Mouse (Mus musculus) layer of hippocampus, adult 6 months (tissue): ENCODE results near the gene Snx22. TPM values are rescaled to one million over a fixed set of nuclear protein-coding genes. Genes with fewer than 3 reads are reported as not detected.

Source experiments
- long read RNA-seq, 2 experiments: library from polyadenylated mRNA; unstranded; transcript quantifications; one replicate each; pipeline ENCODE4 v2.0.0; 2019 to 2020
- polyA plus RNA-seq: library from polyadenylated mRNA; unstranded; fragments of <200 nt; fragmentation: Nextera tagmentation; gene quantifications from 2 replicates; pipeline ENCODE4 v1.2.3, GENCODE M21; 2021

Gene Snx22
- polyA plus RNA-seq = 4.4 and 5.8 TPM in 2 replicates
- long read RNA-seq, experiment 1, transcript Snx22-201 (7 exons, 2,543 nt) = major isoform, 6 of 14 reads
- long read RNA-seq, experiment 1, partial matches to known transcripts = 0 of 14 reads
- long read RNA-seq, experiment 1, other reads (novel, unspliced or antisense) = 8 of 14 reads
- long read RNA-seq, experiment 2, transcript Snx22-201 (7 exons, 2,543 nt) = major isoform, 34 of 63 reads
- long read RNA-seq, experiment 2, partial matches to known transcripts = 5 of 63 reads
- long read RNA-seq, experiment 2, other reads (novel, unspliced or antisense) = 24 of 63 reads

DNA sequence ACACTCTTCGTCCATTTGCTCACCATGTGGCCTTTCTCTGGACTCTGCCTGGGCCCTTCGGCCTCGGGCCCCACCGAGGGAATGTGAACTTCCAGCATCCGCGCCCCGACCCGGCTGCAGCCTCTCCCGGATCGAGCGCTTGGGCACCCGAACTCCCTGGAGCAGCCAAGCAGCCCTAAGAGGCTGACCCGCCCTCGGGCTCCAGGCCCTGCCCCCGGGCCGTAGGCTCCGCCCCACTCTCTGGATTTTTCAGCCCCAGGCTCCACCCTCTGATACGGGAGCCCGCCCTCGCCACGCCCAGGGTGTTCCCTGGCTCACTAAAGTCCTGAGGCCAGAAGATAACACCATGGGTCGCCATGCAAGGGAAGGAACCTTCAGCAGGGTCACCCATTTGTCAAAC is at the start of gene Snx22:
TSS of gene Snx22 (minus strand) at position 137 of the 400 bp plus-strand sequence.

DNA sequence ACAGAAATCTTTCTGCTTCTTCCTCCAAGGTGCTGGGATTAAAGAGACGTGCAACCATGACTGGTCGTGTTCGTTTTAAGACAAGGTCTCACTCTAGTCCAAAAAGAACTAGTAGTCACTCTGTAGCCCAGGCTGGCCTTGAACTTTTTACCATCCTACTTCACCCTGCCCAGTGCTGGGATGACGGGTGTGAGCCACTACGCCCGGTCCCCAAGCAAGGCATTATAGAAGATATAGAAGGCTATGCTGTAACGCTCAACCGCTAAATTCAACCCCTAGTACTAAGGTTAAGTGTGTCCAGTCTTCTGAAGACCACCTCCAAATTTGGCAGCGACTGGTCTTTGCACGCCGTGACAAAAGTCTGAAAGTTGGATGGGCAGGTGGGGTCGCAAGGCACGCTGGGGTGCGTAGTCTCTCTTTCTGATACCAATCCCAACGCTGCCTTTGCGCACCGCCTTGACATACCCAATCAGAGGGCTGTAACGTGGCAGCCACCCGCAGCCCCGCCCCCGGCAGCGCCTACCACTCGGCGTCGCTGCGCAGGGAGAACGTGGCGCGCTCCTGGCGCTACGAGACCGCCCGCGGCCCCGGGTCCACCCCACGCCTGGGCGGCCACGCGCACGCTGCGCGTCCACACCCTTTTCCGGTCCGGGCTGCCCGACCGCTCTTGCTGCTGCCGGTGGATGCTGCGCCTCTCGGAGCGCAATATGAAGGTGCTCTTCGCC is 9.8 kb downstream of the Snx22 start, which contains the start of gene Ppib:
TSS of gene Ppib (plus strand) at position 640 of the 725 bp plus-strand sequence.

Other genes with a start within 250 kb of the Snx22 start
- 2.4 and 2.9 TPM in 2 replicates for gene Zfp609, start 242.2 kb downstream of the Snx22 start, polyA plus RNA-seq
- 0.25 and 0.49 TPM in 2 replicates for gene Pclaf, start 179.5 kb downstream of the Snx22 start, polyA plus RNA-seq
- 19.4 and 21.2 TPM in 2 replicates for gene Trip4, start 160.9 kb downstream of the Snx22 start, polyA plus RNA-seq
- 13.1 and 14.7 TPM in 2 replicates for gene Csnk1g1, start 160.8 kb downstream of the Snx22 start, polyA plus RNA-seq
- gene Ppib, start 9.5 kb downstream of the Snx22 start, polyA plus RNA-seq = 350 and 360 TPM in 2 replicates
- 63.8 and 65.4 TPM in 2 replicates for gene Snx1, start 56.9 kb upstream of the Snx22 start, polyA plus RNA-seq
- gene Ciao2a, start 56.9 kb upstream of the Snx22 start, polyA plus RNA-seq = 51.4 and 57.5 TPM in 2 replicates
- 1.8 and 2.4 TPM in 2 replicates for gene Dapk2, start 88.5 kb upstream of the Snx22 start, polyA plus RNA-seq